Mouse (Mus musculus): ENCODE measurements at regions not wholly inside any gene's neighbourhood (a gene's known extent, or its start where the extent isn't known, plus 50 kb on each side); places are given as distances from the start of the nearest gene placed in this dataset.

- Histone ChIP-seq H3K4me3 (ENCODE audit: low read depth, low read length) (no peak overlapping the region), H3K4me2 (replicated peaks; ENCODE audit: low read depth) (no peak overlapping the region), H3K36me3 (ENCODE audit: control insufficient read depth, insufficient read depth, low read length) (no peaks in the 10 kb centered on the region), H3K9ac (ENCODE audit: low read length) (no peak overlapping the region), H3K4me1 (replicated peaks; ENCODE audit: control insufficient read depth, insufficient read depth) (no peaks in the 10 kb centered on the region), H3K9me3 (ENCODE audit: control insufficient read depth, low read length) (no peaks in the 10 kb centered on the region), H3K27ac (replicated peaks) (no peak overlapping the region), H3K27me3 (ENCODE audit: control insufficient read depth, insufficient read depth, low read length) (no peaks in the 10 kb centered on the region)
- DNase-seq (ENCODE audit: low spot score), result no peak
- WGBS, result 77% methylated on average over 6 of the region's 6 CpGs
- no peak for ATAC-seq (ENCODE audit: low FRiP score, low TSS enrichment)
- TF ChIP-seq EP300 (optimal IDR thresholded peaks at IDR 0.05), result no peak
- no peak for TF ChIP-seq CTCF (IDR thresholded peaks at IDR 0.05; ENCODE audit: low read depth)
Measured at GRCm38 (mm10) chr1:184173739-184174138, 139.6 kb upstream of the 1700056E22Rik start.

- no peaks in the 10 kb centered on the region for H3K9me3 ChIP-seq (ENCODE audit: control insufficient read depth, low read length)
- WGBS, result 87% methylated on average over 2 of the region's 2 CpGs
- no peak overlapping the region for H3K9ac ChIP-seq (ENCODE audit: low read length)
- DNase-seq (ENCODE audit: low spot score) (no peak), ATAC-seq (ENCODE audit: low FRiP score, low TSS enrichment) (no peak)
- no peak overlapping the region for H3K4me3 ChIP-seq (ENCODE audit: low read depth, low read length)
- H3K27ac ChIP-seq (replicated peaks), result no peak overlapping the region
- H3K27me3 ChIP-seq (ENCODE audit: control insufficient read depth, insufficient read depth, low read length), result no peaks in the 10 kb centered on the region
- H3K36me3 ChIP-seq (ENCODE audit: control insufficient read depth, insufficient read depth, low read length), result no peaks in the 10 kb centered on the region
- no peaks in the 10 kb centered on the region for H3K4me1 ChIP-seq (replicated peaks; ENCODE audit: control insufficient read depth, insufficient read depth)
- TF ChIP-seq EP300 (optimal IDR thresholded peaks at IDR 0.05) (no peak), CTCF (IDR thresholded peaks at IDR 0.05; ENCODE audit: low read depth) (no peak)
- no peak overlapping the region for H3K4me2 ChIP-seq (replicated peaks; ENCODE audit: low read depth)
Measured at GRCm38 (mm10) chr1:184172986-184173385, 138.9 kb upstream of the 1700056E22Rik start.

- TF ChIP-seq CTCF (IDR thresholded peaks at IDR 0.05; ENCODE audit: low read depth) (no peak), EP300 (optimal IDR thresholded peaks at IDR 0.05) (no peak)
- H3K4me2 ChIP-seq (replicated peaks; ENCODE audit: low read depth), result no peak overlapping the region
- H3K4me1 ChIP-seq (replicated peaks; ENCODE audit: control insufficient read depth, insufficient read depth), result no peaks in the 10 kb centered on the region
- DNase-seq (ENCODE audit: low spot score) (no peak), ATAC-seq (ENCODE audit: low FRiP score, low TSS enrichment) (no peak)
- no peaks in the 10 kb centered on the region for H3K36me3 ChIP-seq (ENCODE audit: control insufficient read depth, insufficient read depth, low read length)
- 65% methylated on average over 7 of the region's 7 CpGs for WGBS
- no peaks in the 10 kb centered on the region for H3K27me3 ChIP-seq (ENCODE audit: control insufficient read depth, insufficient read depth, low read length)
- H3K9me3 ChIP-seq (ENCODE audit: control insufficient read depth, low read length), result no peaks in the 10 kb centered on the region
- H3K4me3 ChIP-seq (ENCODE audit: low read depth, low read length), result no peak overlapping the region
- no peak overlapping the region for H3K9ac ChIP-seq (ENCODE audit: low read length)
- H3K27ac ChIP-seq (replicated peaks), result no peak overlapping the region
Measured at GRCm38 (mm10) chr1:184171601-184172000, 137.5 kb upstream of the 1700056E22Rik start.

- Histone ChIP-seq H3K9me3 (ENCODE audit: control insufficient read depth, low read length) (no peaks in the 10 kb centered on the region), H3K9ac (ENCODE audit: low read length) (no peak overlapping the region), H3K27me3 (ENCODE audit: control insufficient read depth, insufficient read depth, low read length) (no peaks in the 10 kb centered on the region), H3K4me1 (replicated peaks; ENCODE audit: control insufficient read depth, insufficient read depth) (no peaks in the 10 kb centered on the region), H3K4me3 (ENCODE audit: low read depth, low read length) (no peak overlapping the region), H3K36me3 (ENCODE audit: control insufficient read depth, insufficient read depth, low read length) (no peaks in the 10 kb centered on the region), H3K4me2 (replicated peaks; ENCODE audit: low read depth) (no peak overlapping the region), H3K27ac (replicated peaks) (no peak overlapping the region)
- DNase-seq (ENCODE audit: low spot score) (no peak), ATAC-seq (ENCODE audit: low FRiP score, low TSS enrichment) (no peak)
- no peak for TF ChIP-seq EP300 (optimal IDR thresholded peaks at IDR 0.05)
- TF ChIP-seq CTCF (IDR thresholded peaks at IDR 0.05; ENCODE audit: low read depth), result no peak
- 72% methylated on average over 3 of the region's 3 CpGs for WGBS
Measured at GRCm38 (mm10) chr1:184170926-184171325, 136.8 kb upstream of the 1700056E22Rik start.

GRCm38 (mm10) chr1:184169967-184170366 is 135.9 kb upstream of the 1700056E22Rik start:
- no peak overlapping the region for H3K27ac ChIP-seq (replicated peaks)
- no peaks in the 10 kb centered on the region for H3K27me3 ChIP-seq (ENCODE audit: control insufficient read depth, insufficient read depth, low read length)
- TF ChIP-seq EP300 (optimal IDR thresholded peaks at IDR 0.05) (no peak), CTCF (IDR thresholded peaks at IDR 0.05; ENCODE audit: low read depth) (no peak)
- no peaks in the 10 kb centered on the region for H3K9me3 ChIP-seq (ENCODE audit: control insufficient read depth, low read length)
- no peak for ATAC-seq (ENCODE audit: low FRiP score, low TSS enrichment)
- H3K36me3 ChIP-seq (ENCODE audit: control insufficient read depth, insufficient read depth, low read length), result no peaks in the 10 kb centered on the region
- no peaks in the 10 kb centered on the region for H3K4me1 ChIP-seq (replicated peaks; ENCODE audit: control insufficient read depth, insufficient read depth)
- H3K4me3 ChIP-seq (ENCODE audit: low read depth, low read length), result no peak overlapping the region
- no peak for DNase-seq (ENCODE audit: low spot score)
- no peak overlapping the region for H3K9ac ChIP-seq (ENCODE audit: low read length)
- H3K4me2 ChIP-seq (replicated peaks; ENCODE audit: low read depth), result no peak overlapping the region
- WGBS, result 50% methylated on average over 1 of the region's 1 CpGs

GRCm38 (mm10) chr1:184169034-184169783 is 135.1 kb upstream of the 1700056E22Rik start:
- Histone ChIP-seq H3K4me1 (replicated peaks; ENCODE audit: control insufficient read depth, insufficient read depth) (no peaks in the 10 kb centered on the region), H3K9me3 (ENCODE audit: control insufficient read depth, low read length) (no peaks in the 10 kb centered on the region), H3K9ac (ENCODE audit: low read length) (no peak overlapping the region), H3K27ac (replicated peaks) (no peak overlapping the region), H3K4me2 (replicated peaks; ENCODE audit: low read depth) (no peak overlapping the region), H3K36me3 (ENCODE audit: control insufficient read depth, insufficient read depth, low read length) (no peaks in the 10 kb centered on the region), H3K27me3 (ENCODE audit: control insufficient read depth, insufficient read depth, low read length) (no peaks in the 10 kb centered on the region), H3K4me3 (ENCODE audit: low read depth, low read length) (no peak overlapping the region)
- 48% methylated on average over 7 of the region's 7 CpGs for WGBS
- TF ChIP-seq EP300 (optimal IDR thresholded peaks at IDR 0.05) (no peak), CTCF (IDR thresholded peaks at IDR 0.05; ENCODE audit: low read depth) (no peak)
- ATAC-seq (ENCODE audit: low FRiP score, low TSS enrichment) (no peak), DNase-seq (ENCODE audit: low spot score) (no peak)
